Mouse (Mus musculus): ENCODE measurements around the gene Znrd1as. TPM values are rescaled to one million over a fixed set of nuclear protein-coding genes. Genes with fewer than 3 reads are reported as not detected.
A peak's percentile ranks its signal among the peaks of the same experiment; 100 is the strongest.

The Znrd1as gene
- 28.6 and 29.2 TPM in 2 replicates for polyA plus RNA-seq (2012; ENCODE audit: insufficient read depth, insufficient read length, missing spikeins)

DNA sequence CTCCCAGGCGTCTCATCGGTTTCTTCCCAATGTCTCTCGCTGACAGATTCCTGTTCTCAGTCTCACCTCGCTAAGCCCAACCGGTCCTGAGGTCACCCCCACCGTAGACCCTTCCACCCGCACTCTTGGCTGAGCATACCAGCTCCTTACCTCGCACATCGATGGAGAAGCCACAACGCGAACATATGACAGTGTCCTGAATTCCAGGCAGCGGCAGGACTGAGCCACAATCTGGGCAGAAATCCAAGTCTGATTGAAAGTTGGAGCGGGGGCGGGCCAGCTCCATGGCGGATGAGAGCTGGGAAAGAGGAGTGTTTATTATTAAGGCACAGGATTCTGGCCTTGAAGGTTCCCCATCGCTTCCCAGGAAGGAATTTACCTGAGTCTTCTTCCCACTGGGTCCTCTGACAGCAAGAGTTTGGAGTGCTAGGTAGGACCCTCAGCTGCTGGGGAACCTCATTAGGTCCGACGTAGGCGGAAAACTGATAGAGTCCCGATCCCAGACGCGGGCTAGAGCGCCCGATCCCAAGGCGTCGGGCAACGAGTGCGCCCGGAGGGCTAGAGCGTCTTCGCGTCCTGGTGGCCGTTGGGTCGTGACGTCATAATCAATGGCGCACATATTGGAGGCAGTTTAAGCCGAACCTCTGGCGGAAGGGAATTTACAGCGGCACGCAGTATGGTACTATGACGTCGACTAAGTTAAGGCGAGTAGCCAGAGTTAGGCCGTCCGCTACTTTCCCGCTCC lies at the start of gene Znrd1as, which contains the start of gene Znrd1:
TSS of gene Znrd1as (plus strand) at position 594 of the 745 bp plus-strand sequence.
TSS of gene Znrd1 (minus strand) at position 561 of the 745 bp plus-strand sequence.
- peak within 1 kb of the TSS; percentile 91 for H3K27ac ChIP-seq (replicated peaks; ENCODE audit: low read depth, low read length)
- H3K4me1 ChIP-seq (ENCODE audit: control insufficient read depth, insufficient read depth, insufficient read length, low read length) = peaks cover 6% of the 10 kb centered on the region; the same call in 1 of the 2 replicates
- peak within 1 kb of the TSS; percentile 82 for H3K4me3 ChIP-seq (ENCODE audit: insufficient read depth, low read depth, low read length)

DNA sequence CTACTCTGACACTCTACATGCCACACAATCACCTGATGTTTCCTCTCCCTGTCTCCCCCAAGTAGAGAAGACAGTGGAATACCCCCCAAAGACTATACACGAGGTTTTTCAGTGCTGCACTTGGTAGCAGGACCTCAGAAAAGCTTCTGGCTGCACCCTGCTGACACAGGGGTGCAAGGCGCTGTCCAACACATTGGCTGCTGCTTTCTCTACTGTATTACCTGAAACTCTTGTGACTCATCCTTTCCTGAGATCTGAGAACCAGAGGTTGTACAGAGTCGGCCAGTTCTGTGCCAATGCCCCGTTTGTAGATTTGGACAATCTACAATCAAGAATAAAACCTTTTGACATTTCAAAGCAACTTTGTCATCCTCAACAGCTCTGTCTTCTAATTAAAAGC lies 48.6 kb upstream of the Znrd1as start:
- Histone ChIP-seq H3K4me1 (ENCODE audit: control insufficient read depth, insufficient read depth, insufficient read length, low read length) (no peaks in the 10 kb centered on the region), H3K27ac (replicated peaks; ENCODE audit: low read depth, low read length) (no peak overlapping the region), H3K4me3 (ENCODE audit: insufficient read depth, low read depth, low read length) (no peak overlapping the region)

DNA sequence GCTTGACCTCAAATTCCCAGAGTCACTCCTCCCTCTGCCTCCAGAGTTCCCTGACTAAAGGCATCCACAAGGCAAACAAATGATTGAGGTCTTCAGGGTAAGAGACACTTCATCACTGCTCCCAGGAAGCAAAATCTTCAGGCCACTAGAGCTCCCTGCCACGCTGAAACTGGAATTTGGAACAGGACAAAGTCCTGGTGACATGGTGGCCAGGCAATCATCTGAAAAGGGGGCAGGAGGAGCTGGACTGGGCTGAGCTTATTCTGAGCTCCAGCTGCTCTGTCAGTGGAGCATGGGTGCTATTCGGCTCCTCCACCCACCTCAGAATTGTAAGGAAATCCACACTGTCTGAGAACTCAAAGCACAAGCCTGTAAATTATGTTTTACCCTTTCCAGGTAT lies 46.4 kb upstream of the Znrd1as start:
- Histone ChIP-seq H3K4me3 (ENCODE audit: insufficient read depth, low read depth, low read length) (no peak overlapping the region), H3K4me1 (ENCODE audit: control insufficient read depth, insufficient read depth, insufficient read length, low read length) (no peaks in the 10 kb centered on the region), H3K27ac (replicated peaks; ENCODE audit: low read depth, low read length) (no peak overlapping the region)

DNA sequence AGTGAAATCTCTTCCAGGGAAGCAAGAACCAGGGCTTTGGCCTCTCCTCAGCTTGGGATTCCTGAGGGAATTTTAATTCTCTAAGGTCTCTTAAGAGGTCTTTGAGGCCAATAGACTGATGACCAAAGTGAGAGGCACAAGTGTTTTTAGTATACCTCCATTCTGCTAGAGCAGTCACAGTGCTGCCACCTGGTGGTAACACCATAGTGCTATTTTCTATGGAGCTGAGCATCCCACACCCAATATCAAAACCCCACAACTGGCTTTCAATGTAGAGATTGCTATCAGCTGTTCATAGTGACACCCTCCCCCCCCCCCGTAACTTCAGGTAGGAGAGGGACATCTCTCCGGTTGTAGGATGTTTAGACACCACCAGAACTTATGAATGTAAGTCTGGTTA lies 44.3 kb upstream of the Znrd1as start:
- no peak overlapping the region for H3K4me3 ChIP-seq (ENCODE audit: insufficient read depth, low read depth, low read length)
- H3K27ac ChIP-seq (replicated peaks; ENCODE audit: low read depth, low read length) = no peak overlapping the region
- no peaks in the 10 kb centered on the region for H3K4me1 ChIP-seq (ENCODE audit: control insufficient read depth, insufficient read depth, insufficient read length, low read length)

DNA sequence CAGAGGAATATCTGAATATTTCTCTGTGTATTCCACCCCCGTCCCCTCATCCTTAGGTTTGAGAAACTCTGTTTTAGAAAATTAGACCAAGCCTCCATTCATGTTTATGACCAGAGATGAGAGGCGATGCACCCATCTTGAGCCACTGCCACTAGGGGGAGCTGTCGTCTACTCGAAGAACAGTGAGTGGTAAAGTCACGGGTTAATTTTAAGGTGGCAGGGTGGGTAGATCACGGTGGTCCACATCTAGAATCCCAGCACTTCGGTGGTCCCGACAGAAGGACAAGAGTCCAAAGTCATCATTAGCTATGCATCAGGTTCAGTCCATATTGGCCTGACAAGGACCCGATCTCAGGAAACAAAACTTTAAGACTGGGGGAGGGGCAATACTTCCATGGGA lies 43.3 kb upstream of the Znrd1as start:
- no peak overlapping the region for H3K4me3 ChIP-seq (ENCODE audit: insufficient read depth, low read depth, low read length)
- H3K27ac ChIP-seq (replicated peaks; ENCODE audit: low read depth, low read length) = no peak overlapping the region
- no peaks in the 10 kb centered on the region for H3K4me1 ChIP-seq (ENCODE audit: control insufficient read depth, insufficient read depth, insufficient read length, low read length)

DNA sequence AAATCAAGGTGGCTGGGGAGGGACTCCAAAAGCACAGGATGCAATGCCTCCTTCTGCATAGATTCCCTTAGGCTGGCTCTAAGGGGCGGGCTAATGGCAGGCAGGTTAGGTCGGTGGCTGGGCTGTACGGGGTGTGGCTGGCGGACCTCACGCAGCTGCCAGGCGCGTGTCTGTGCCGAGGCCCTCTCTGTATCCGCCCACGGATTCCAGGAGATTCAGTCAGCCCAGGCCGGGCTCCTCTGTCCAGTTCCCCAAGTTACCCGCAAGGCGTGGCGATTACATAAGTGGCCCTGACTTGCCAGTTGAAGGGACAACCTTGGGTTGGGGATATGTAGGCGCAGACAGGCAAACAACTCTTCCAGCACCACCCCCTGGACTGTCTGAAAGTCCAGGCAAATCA lies 38.2 kb upstream of the Znrd1as start:
- H3K4me3 ChIP-seq (ENCODE audit: insufficient read depth, low read depth, low read length) = no peak overlapping the region
- no peak overlapping the region for H3K27ac ChIP-seq (replicated peaks; ENCODE audit: low read depth, low read length)
- H3K4me1 ChIP-seq (ENCODE audit: control insufficient read depth, insufficient read depth, insufficient read length, low read length) = no peaks in the 10 kb centered on the region

DNA sequence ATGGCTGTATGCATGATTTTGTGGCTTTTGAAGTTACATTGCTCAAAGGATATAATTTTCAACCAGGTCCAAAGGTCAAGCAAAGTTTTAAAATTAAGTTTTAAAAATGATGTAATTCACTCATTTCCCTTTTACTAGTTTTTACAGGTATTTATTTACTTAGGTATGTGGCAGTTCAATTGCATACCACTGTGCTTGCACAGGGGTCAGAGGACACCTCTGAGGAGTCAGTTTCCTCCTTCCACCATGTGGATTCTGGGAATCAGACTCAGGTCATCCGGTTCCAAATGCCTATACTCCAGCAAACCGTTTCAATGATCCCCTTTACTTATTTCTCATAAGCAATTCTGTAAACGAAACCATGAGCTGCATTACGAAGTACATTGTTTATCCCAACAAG lies 35.7 kb upstream of the Znrd1as start:
- H3K27ac ChIP-seq (replicated peaks; ENCODE audit: low read depth, low read length) = no peak overlapping the region
- H3K4me1 ChIP-seq (ENCODE audit: control insufficient read depth, insufficient read depth, insufficient read length, low read length) = no peaks in the 10 kb centered on the region
- H3K4me3 ChIP-seq (ENCODE audit: insufficient read depth, low read depth, low read length) = no peak overlapping the region

DNA sequence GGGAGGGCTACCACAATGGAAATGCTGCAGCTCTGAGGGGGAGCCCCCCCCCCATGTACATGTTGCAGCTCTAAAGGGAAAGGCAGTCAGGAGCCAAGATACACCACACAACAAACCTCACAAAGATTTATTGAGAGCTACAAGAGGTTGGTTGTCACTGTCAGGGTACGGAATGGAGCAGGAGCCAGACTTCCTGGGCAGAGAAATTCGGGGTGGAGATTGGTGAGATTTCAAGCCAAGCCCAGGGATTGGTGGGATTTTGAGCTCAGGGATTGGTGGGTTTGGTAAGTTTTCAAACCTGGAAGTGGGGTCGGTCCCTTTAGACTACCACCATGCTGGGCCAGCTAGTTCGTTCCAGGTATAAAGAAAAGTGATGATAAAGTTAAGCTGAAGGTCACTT lies 34.9 kb upstream of the Znrd1as start:
- Histone ChIP-seq H3K4me1 (ENCODE audit: control insufficient read depth, insufficient read depth, insufficient read length, low read length) (no peaks in the 10 kb centered on the region), H3K4me3 (ENCODE audit: insufficient read depth, low read depth, low read length) (no peak overlapping the region), H3K27ac (replicated peaks; ENCODE audit: low read depth, low read length) (no peak overlapping the region)

DNA sequence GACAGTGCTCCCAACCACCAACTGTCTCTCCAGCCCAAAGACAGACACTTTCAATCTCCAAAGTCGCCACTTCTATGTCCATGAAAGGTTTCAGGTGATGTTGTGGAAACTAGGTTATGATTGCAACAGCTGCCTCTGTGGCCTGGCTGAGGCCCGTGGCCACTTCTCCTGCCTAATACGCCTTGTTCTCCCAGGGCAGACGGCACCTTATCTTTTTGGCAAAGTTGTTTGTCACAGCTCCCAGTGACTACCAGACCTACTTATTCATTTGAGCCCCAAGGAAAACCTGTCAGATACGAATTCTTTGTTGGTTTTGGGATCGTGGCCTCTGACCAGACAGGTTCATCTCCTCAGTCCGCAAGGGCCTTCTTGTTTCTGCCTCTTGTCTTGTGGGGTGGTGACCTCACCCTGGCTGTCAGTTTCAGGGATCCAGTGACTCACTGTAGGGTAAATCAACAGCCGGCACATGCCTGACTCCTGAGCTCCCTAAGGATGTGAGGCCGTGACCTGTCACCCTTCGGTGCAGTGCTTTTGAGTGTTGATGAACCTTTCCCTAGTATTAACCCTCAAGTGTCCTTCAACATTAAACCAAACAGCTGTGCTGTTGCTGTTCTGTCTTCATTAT lies 30.8 kb upstream of the Znrd1as start:
- no peak overlapping the region for H3K4me3 ChIP-seq (ENCODE audit: insufficient read depth, low read depth, low read length)
- H3K27ac ChIP-seq (replicated peaks; ENCODE audit: low read depth, low read length) = no peak overlapping the region
- no peaks in the 10 kb centered on the region for H3K4me1 ChIP-seq (ENCODE audit: control insufficient read depth, insufficient read depth, insufficient read length, low read length)

DNA sequence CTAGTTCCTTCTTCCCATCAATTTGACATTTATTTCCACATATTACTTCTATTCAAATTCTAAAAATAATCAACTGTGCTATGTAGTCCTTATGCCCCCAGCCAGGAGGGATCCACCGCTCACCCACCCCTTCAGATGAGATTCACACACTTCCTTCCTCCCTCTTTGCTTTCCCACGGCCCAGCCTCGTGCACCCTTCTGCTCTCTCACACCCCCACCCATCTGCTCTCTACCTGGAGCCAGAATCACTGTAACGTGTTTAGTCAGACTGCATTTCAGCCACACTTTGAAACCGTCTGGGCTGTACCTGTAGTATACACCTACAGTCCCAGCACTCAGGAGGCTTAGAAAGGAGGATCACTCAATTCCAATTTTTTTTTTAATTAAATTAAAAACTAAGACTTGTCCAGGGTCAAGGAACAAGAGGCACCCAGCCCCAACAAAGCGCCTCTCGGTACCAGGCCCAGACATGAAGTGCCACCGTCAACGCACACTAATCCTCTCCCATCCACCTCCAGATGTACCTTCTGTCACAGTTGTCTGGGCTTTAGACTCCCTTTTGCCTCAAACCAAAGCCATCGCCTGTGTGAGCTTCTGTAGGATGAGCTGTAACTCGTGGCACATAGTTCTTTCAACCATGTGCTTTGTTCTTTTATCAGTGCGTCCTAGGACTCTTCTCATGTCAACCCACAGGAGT lies 29.0 kb upstream of the Znrd1as start:
- Histone ChIP-seq H3K4me3 (ENCODE audit: insufficient read depth, low read depth, low read length) (no peak overlapping the region), H3K27ac (replicated peaks; ENCODE audit: low read depth, low read length) (no peak overlapping the region)

DNA sequence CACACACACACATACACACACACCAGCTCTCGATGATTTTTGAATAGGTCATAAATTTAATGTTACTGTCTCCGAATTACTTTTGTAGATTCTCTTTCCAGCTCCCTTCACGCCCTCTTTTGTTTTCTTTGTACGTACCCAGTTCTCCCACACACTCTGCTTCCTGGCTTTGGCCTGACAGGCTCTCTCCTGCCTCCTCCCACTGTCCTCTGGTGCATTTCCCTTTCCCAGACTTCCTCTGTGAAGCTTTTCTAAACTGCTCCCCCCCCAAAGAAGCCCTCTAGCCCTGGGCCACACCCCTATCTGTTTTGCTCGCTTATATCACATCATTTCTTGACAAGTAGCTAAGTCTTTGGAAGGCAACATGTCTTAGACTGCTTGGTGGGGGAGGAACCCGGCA lies 28.2 kb upstream of the Znrd1as start:
- Histone ChIP-seq H3K27ac (replicated peaks; ENCODE audit: low read depth, low read length) (no peak overlapping the region), H3K4me3 (ENCODE audit: insufficient read depth, low read depth, low read length) (no peak overlapping the region), H3K4me1 (ENCODE audit: control insufficient read depth, insufficient read depth, insufficient read length, low read length) (no peaks in the 10 kb centered on the region)

More for the DNA sequence above, 29.0 kb upstream of the Znrd1as start:
- H3K4me1 ChIP-seq (ENCODE audit: control insufficient read depth, insufficient read depth, insufficient read length, low read length) = no peaks in the 10 kb centered on the region

DNA sequence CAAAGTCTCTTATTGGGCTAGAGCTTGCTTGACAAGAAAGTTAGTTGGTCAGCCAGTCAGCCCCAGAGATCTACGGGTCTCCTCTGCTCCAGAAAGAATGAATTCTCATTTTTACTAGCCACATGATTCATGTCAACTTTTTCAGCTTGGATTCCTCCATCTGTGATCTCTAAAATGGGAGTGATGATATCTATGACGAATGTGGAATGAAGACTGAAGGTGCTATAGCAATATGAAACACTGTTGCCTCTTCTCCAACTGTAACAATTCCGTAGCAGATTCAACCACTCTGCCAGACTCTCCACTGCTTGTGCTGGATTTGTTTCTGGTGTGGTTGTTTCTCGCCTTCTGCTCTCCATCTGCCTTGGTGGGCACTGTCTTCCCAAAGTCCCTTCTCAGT lies 27.3 kb upstream of the Znrd1as start:
- H3K27ac ChIP-seq (replicated peaks; ENCODE audit: low read depth, low read length) = no peak overlapping the region
- H3K4me1 ChIP-seq (ENCODE audit: control insufficient read depth, insufficient read depth, insufficient read length, low read length) = no peaks in the 10 kb centered on the region
- no peak overlapping the region for H3K4me3 ChIP-seq (ENCODE audit: insufficient read depth, low read depth, low read length)

DNA sequence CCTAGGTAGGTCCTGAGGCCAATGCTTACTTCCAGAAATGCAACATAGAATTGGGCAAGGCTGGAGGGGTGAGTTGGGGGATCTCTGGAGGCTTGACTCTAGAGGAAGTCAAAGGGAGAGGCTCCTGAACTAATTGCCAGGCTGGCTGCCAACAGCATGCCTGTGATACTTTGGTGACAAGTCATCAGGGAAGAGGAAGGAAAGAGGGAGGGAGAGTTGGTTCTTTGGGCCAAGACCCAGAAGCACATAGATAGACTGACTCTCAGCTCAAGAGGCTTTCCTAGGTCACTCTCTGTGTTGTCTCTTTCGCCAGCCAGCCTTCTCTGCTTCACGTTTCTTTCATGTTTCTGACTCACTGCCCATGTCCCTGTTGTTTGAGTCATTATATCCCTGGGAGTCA lies 26.6 kb upstream of the Znrd1as start:
- no peak overlapping the region for H3K4me3 ChIP-seq (ENCODE audit: insufficient read depth, low read depth, low read length)
- H3K27ac ChIP-seq (replicated peaks; ENCODE audit: low read depth, low read length) = no peak overlapping the region

DNA sequence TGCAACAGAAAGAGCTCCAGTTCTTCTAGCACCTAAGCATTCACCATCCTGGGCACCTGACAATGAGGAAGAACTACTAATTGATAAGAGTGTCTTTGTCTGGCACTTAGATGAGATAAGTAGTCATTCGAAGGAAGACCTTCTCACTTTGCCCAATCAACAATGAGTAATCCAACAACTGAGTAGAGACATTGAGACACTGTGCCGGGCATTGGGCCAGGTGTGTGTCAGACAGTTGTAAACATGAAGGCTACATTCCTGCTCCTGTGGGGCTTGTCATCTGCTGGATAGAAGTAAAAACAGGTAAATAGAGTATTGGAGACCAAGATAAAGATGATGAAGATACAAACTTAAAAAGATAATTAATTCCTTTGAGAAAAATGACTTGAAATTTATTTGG lies 20.3 kb upstream of the Znrd1as start:
- H3K4me1 ChIP-seq (ENCODE audit: control insufficient read depth, insufficient read depth, insufficient read length, low read length) = no peaks in the 10 kb centered on the region
- H3K4me3 ChIP-seq (ENCODE audit: insufficient read depth, low read depth, low read length) = no peak overlapping the region
- H3K27ac ChIP-seq (replicated peaks; ENCODE audit: low read depth, low read length) = no peak overlapping the region

More for the DNA sequence above, 26.6 kb upstream of the Znrd1as start:
- no peaks in the 10 kb centered on the region for H3K4me1 ChIP-seq (ENCODE audit: control insufficient read depth, insufficient read depth, insufficient read length, low read length)

DNA sequence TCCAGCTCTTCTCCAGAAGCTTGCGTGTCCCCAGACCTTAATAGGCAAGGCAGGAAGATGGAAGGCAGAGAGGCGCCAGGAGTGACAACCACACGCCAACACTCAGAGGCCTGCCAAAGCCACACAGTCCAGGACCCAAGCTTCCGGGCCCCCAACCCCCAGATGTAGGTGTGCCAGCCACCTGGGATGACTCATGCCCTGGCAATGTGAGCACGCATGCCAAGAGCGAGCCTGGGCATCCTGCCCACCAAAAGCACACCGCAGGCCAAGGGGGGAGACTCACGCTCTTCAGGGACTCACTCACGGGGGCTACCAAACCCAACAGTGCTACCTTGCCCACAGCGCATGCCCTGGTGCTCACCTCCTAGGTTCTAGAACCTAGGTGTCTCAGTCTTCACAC lies 16.0 kb upstream of the Znrd1as start:
- Histone ChIP-seq H3K4me3 (ENCODE audit: insufficient read depth, low read depth, low read length) (peak overlapping the region; percentile 43), H3K4me1 (ENCODE audit: control insufficient read depth, insufficient read depth, insufficient read length, low read length) (peaks cover 1% of the 10 kb centered on the region), H3K27ac (replicated peaks; ENCODE audit: low read depth, low read length) (no peak overlapping the region)
